Mouse (Mus musculus): ENCODE data around the gene Agap1.

- TF ChIP-seq CTCF (IDR thresholded peaks at IDR 0.05; ENCODE audit: borderline replicate concordance, control insufficient read depth, extremely low read depth, insufficient read depth, low read length, poor library complexity): no peak
- no peak for TF ChIP-seq POLR2A (IDR thresholded peaks at IDR 0.05; ENCODE audit: control insufficient read depth, extremely low read depth, insufficient read depth, low read length, poor library complexity)
Measured at GRCm38 (mm10) chr1:89627650-89628049, 173.0 kb downstream of the Agap1 start.

All from thymus, adult 2 months (tissue).